Mouse (Mus musculus) G1E-ER4 (cell line): Measurements from ENCODE around the gene Hint3. TPM values are rescaled to one million over a fixed set of nuclear protein-coding genes. Genes with fewer than 3 reads are reported as not detected.

Experiments
- GATA1 ChIP-seq: IDR thresholded peaks from one replicate; pipeline ENCODE4 v1.8.0; 2012; ENCODE audit warnings: low read length, inconsistent platforms
- polyA plus RNA-seq: library from polyadenylated mRNA; stranded (reverse); fragments of >175 nt; gene quantifications from 2 replicates; pipeline ENCODE4 v1.2.3, GENCODE M21; 2012

Gene Hint3
- polyA plus RNA-seq, 1 experiment: 9.8 TPM

DNA sequence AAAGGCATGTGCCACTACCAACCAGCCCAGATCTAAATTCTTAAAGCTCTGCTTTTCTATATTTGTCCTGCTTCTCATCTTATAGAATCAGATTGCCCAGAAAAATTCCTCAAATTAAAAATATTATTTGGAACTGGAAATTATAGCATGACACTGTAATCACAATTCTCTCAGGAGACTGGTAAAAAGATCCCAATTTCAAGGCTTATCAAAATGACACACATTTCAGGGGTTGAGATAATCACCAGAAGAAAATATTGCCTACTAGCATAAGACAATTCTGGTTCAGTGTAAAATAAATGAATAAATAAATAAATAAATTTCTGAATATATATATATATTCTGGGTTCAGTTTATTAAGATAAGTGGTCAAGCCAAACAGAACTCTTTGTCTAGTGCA, 19.8 kb downstream of the Hint3 start:
- TF ChIP-seq GATA1: no peak

DNA sequence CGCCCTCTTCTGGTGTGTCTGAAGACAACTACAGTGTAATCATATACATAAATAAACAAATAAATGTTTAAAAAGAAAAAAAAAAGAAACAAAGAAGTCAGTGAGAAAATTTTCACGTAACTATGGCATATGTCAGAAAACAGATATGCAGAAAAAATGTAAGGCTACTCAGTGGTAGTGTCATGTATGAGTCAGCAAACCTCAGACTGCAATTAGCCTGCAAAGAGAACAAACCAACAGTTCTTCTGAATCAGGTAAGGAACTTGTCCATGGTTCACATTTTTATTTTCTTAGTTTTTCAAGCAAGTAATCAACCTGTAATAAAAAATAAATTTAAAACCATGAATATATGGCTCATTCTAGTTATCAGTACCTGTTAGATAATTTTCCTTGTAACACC, 21.3 kb downstream of the Hint3 start:
- TF ChIP-seq GATA1: no peak

DNA sequence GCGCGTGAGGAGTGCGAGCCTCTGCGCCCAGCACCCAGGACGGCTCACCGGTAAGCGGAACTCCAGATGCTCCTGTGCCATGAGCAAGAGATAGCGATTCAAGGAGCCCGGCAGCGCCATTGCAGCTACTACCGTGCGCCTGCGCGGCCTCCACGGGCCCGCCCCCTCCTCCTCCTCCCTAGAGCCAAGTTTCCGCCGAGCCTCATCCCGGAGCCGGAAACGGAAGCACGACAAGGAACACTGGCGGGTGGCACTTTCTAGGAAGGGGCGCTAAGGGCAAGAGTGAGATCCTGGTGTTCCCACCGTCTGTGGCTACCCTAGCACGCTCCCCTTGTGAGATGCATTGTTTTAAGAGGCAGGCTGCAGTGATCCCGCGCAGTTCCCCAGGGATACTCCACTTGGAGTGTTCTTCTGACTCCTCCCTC, 28.9 kb downstream of the Hint3 start, which contains the start of gene Trmt11:
Gene Trmt11 (minus strand): TSS at position 208 of the 425 bp plus-strand sequence.
- no peak for TF ChIP-seq GATA1

DNA sequence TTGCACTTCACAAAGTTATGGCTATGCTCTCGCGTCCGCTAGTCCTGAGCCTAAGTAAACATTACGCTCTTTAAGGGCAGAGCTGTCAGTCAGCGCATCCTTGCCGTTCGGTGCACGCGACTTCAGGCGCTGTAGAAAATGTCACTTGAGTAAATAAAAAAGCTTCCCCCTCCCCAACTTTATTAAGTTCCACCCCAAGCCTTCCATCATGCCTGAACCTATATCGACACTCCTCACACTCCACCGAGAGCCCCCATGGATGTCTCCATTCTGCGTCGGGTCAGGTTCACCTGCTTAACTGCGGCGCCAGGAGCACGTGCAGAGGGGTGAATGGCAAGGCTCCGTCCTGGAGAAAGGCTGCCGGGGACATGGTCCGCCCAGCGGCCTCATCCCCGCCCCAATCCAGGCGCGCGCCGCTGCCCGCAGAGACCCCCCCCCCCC, 29.3 kb downstream of the Hint3 start:
- no peak for TF ChIP-seq GATA1

DNA sequence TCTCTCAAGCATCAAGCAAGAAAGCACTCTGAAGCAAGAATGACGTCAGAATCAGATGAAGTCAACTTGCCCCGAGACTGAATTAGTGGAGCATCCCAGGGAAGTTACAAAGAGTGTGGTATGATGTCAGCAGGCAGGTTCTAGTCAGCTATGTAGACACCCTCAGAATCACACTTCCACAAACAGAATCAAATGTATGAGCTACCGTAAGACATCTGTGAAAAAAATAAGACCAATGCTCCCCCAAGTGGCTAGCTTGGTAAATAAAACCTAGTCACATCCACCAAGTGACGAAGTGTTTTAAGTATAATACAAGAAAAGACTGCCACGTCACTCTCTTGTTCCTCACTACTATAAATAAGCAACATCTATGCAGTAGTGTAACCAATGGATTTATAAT, 42.4 kb downstream of the Hint3 start:
- TF ChIP-seq GATA1: no peak

DNA sequence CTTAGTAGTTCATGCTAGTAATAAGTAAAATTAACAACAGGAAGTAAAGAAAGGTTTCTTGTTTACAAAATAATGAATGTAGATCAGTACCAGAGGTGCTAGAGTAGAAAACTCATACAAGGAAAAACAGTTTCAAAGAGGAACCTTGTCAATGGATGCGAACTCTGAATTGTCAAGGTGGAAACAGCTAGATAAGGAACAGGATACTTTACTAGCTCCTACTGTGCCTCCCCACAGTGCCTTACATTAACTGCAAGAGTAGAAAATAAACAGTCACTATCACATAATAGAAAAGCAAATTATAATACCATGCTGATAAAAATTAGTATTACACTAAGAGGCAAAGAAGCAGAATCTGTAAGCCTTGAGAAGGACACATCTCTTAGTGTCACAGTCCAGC, 43.7 kb downstream of the Hint3 start:
- no peak for TF ChIP-seq GATA1

DNA sequence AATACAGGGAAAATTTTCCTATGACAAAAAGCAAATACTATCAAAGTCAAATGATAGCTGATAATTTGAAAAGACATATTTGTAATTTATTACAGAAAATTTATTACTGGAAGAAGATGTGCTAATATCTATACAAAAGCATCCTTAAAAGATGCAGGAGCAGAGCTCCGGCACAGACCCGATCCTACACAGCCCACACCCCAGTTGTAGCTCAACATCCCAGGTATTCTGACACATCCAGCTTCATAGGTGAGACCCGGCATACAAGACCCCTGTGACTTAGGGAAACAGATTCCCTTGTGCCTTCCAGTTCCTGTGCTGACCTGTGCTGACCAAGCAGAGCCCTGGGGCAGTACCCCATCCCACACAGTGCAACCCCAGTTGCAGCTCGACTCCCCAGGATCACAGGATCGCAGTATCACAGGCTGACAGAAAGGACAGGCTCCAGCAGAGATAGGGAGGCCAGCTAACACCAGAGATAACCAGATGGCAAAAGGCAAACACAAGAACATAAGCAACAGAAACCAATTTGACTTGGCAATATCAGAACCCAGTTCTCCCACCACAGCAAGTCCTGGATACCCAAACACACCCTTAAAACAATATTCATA, 51.7 kb downstream of the Hint3 start:
- TF ChIP-seq GATA1: no peak

DNA sequence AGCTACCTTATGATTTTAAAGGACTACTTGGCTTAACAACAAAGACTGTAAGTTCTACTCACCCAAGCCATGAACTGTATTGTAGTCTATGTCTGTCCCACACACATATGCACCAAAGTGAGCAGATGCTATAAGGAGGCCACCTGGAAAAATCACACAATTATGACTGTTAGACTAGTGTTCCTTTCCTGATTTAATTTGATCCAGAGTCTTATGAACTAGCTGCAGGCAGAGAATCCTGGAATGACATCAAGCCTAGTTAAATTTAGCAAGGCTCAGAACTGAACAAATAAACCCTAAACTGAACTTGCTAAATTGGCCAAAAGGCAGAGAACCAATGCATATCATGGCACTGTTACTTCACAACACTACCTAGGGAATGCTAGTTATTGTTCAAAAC, 63.1 kb downstream of the Hint3 start:
- TF ChIP-seq GATA1: no peak

DNA sequence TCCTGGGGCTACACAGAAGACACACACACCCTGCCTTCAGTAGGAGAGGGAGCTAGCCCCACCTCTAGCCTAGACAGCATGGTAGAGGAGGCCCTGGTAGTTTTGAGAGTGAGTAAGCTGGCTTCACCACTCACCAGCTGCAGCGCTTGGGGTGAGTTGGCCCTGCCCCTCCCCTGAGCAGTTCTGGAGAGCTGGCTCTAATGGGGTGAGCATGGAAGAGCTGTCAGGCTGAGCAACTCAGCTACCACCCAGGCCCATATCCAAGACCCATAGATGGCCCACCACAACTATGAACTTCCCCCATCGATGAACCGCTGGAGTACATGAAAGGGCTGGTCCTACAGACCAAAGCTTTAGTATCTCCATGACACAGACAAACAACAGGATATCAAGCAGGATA, 64.8 kb downstream of the Hint3 start:
- TF ChIP-seq GATA1: no peak

Other genes with a start within 250 kb of the Hint3 start
- gene Trmt11, start 28.9 kb downstream of the Hint3 start, polyA plus RNA-seq: 2.0 and 2.2 TPM in 2 replicates
- 11.8 and 15.4 TPM in 2 replicates for gene Ncoa7, start 173.7 kb upstream of the Hint3 start, polyA plus RNA-seq
- 0.31 and 0.37 TPM in 2 replicates for gene Hey2, start 213.2 kb upstream of the Hint3 start, polyA plus RNA-seq